Mouse (Mus musculus): ENCODE data around the gene Gpr142. TPM values are rescaled to one million over a fixed set of nuclear protein-coding genes. Genes with fewer than 3 reads are reported as not detected.
A peak's percentile ranks its signal among the peaks of the same experiment; 100 is the strongest.

Gpr142 gene
- total RNA-seq, 2 experiments from 2014 or later, result not detected

DNA sequence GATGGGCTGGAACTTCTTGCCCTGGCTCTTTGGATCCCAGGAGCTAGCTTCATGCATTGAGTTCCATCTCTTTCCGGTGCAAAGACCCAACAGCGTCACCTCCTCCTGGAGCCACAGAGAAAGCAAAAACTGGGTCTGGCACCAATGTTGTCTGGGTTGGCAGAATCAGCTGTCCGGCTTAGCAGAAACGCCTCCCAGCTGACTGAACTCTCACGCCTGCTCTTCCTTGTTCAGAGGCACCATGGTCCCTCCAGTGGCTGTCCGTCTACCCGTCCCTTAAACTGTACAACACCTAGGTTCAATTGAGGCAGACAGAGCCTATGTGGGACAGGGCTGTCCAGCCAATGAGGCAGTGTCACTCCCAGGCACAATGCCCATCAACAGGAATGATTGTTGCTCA, 1.5 kb upstream of the Gpr142 start:
- no peak for DNase-seq (ENCODE audit: extremely low spot score in 1 of 2, low spot score in 1 of 2)

DNA sequence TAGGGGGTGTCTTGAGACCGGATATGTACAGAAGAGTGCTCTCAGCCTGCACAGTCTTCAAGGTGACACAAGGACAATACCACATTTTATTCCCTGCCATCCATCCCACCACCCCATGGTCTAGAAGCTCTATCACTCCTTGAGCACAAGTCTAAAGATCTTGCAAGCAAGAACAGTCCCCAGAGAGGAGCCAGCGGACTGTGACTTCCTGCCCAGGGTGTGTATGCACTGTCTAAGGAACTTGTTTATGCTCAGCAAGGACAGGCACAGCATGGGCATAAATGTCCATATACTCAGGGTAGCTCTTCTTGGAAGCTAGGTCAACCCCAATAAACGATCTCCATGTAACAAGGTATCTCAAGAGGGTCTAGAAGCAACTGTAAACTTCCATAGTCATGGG, 743 bp upstream of the Gpr142 start:
- no peak for DNase-seq (ENCODE audit: extremely low spot score in 1 of 2, low spot score in 1 of 2)

DNA sequence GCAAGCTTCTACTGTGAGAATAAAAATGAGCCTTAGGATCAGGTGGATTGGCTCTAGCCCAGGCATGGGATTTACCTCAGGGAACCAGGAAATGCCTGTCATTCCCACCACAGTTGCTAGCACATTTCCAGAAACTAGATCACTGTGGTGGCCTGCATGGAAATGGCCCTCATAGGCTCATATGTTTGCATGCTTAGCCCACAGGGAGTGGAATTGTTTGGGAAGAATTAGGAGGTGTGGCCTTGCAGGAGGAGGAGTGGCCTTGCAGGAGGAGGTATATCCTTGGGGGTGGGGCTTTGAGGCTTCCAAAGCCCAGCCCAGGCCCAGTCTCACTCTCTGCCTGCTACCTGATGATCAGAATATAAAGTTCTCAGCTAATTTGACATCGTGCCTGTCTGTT, 3.2 kb downstream of the Gpr142 start:
- no peak for DNase-seq (ENCODE audit: extremely low spot score in 1 of 2, low spot score in 1 of 2)

DNA sequence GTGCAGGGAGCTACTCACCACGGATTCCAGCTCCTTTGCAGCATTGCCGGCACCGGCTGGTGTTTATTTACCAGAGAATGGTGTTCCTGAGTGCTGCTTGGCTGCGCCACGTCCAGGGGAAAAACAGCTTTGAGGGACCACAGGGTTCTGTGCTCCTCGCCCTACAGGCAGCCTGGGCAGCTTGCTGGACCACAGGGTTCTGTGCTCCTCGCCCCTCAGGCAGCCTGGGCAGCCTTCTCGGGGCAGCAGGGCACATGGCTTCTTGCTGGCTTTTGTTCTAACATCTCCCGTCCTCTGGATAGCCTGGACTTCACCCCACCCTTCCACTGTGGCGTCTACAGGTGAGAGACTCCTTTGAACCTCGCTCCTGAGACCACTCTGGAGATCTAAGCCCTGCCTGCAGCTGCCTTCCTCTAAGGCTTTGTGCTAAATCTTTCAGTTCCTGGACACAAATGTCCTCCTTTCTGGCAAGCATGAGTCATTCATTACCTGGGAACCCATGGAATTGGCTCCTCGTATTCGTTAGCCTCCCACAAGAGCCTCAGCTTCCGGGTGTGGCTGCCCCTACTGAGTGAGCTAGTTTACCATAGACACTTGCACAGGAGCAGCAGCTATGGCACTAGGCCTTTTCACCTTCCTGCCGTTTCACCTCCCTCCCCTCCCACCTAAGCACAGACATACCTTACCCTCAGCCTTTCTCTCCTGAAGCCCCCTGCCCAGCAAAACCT, 4.0 kb downstream of the Gpr142 start:
- DNase-seq (ENCODE audit: extremely low spot score in 1 of 2, low spot score in 1 of 2), result no peak

DNA sequence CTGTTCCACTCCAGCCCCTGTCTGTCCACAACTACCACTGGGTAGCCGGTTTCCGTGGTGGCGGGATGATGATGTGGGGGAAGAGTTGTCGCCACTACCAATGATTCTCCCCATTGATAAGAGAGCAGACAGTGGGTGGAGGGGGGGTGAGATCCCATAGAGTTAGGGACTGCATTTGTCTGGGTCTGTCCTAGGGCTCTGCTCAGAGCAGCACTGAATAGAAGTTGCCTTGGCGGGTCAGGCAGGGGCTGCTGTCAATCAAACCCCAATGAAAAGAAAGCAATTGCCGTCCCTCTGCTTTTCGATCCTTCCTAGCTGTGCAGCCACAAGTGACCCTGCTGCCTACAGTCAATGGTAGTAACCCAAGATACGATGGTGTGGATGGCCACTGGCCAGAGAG, 5.3 kb downstream of the Gpr142 start:
- DNase-seq (ENCODE audit: extremely low spot score in 1 of 2, low spot score in 1 of 2), result no peak

DNA sequence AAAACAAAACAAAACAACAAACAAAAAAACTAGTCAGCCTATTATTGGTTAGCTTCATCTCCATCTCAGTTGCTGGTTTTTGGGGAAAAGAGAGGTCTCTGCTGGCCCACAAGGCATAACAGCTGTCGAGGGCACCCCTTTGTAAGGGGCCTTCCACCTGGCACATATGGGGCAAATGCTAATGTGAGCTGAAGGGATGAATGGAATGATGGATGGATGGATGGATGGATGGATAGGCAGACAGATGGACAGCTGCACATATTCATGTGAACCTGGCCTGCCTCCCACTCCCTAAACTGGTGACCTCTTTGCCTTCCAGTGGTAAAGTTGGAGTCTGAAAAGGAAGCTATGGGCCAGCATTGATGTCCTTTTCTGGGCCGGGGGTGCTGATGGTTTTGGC, 8.3 kb downstream of the Gpr142 start:
- no peak for DNase-seq (ENCODE audit: extremely low spot score in 1 of 2, low spot score in 1 of 2)

DNA sequence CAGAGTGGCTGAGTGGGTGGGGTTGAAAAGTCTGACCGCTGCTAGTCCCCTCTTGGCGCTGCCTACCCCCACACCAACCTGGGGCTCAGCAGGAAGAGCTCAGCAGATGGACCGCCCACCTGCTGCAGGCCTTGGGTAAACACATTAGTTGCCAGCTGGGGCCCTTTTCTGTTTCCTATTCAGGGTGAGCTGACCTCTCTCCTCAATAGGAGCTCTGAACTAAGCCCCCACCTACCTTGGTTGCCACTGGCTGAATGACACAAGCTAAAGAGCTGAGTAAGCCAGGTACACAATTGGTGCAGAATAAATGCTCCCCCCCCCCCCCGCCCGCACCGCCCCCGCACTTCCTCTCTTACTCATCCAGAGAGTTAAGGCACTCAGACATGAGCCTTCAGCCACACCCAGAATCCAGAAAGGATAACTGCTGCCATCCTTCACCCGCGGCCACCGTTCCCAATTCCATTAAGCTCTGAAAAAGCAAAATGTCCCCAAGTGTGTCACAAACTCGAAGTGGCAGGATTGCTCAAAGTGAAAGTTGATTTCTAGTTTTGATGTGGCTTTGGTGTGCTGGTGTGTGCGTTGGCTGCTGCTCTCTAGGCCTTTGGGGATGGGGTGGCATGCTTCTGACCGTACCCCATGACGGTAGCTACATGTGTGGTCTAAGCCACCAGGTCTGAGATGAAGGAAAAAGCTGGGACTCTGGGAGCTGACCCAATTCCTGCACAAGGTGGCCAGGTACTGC, 9.1 kb downstream of the Gpr142 start:
- DNase-seq (ENCODE audit: extremely low spot score in 1 of 2, low spot score in 1 of 2), result no peak

DNA sequence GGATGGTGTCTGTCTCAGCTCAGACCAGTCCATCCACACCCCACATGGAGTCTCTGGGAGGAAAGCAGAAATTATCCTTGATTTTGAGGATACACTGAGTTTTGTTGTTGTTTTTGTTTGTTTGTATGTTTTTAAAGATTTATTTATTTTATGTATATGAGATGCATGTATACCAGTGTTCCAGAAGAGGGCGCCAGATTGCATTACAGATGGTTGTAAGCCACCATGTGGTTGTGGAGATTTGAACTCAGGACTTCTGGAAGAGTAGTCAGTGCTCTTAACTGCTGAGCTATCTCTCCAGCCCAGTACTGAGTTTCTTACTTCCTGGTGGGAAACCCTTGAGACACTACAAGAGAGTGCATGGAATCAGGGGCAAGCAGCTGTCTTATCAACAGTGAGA, 10.6 kb downstream of the Gpr142 start:
- DNase-seq (ENCODE audit: extremely low spot score in 1 of 2, low spot score in 1 of 2), result no peak

DNA sequence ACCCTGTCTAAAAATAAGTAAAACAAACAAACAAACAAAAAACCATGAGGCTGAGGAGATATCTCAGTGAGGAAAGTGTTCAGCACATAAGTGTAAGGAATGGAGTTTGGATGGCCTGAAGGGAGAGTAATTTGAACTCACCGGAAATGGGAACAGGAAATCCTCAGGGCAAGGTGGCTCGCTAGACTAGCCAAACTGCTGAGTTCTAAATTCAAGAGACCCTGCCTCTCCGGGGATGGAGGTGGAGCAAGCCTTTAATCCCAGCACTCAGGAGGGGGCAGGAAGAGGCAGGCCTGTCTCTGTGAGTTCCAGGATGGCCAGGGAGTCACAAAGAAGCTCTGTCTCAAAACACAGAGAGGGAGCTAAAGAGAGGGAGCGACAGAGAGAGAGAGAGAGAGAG, 11.6 kb downstream of the Gpr142 start:
- DNase-seq (ENCODE audit: extremely low spot score in 1 of 2, low spot score in 1 of 2), result no peak

DNA sequence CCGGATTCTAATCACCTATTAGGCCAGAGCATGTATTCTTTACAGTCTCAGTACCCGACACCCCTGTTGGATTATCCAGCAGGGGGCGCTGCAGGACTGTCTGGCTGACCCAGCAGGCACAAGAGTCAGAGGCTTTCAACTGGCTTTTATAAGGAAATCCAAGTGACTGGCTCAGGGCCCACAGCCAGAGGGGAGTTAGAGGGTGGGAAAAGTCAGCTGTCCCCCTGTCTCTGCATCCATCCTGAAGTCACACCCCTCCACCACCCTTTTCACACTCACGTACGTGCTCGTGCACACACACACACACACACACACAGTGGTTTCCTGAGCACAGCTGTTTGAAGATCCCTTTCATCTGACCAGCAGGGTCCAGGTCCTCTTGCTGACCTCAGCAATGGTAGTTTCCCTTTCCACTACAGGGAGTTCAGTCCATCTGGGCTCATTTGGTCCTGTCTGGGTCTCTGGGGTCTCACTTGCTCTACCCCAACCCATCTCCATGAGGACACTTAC, 14.1 kb downstream of the Gpr142 start:
- peak; percentile 96 to 100 for DNase-seq (ENCODE audit: extremely low spot score in 1 of 2, low spot score in 1 of 2)

DNA sequence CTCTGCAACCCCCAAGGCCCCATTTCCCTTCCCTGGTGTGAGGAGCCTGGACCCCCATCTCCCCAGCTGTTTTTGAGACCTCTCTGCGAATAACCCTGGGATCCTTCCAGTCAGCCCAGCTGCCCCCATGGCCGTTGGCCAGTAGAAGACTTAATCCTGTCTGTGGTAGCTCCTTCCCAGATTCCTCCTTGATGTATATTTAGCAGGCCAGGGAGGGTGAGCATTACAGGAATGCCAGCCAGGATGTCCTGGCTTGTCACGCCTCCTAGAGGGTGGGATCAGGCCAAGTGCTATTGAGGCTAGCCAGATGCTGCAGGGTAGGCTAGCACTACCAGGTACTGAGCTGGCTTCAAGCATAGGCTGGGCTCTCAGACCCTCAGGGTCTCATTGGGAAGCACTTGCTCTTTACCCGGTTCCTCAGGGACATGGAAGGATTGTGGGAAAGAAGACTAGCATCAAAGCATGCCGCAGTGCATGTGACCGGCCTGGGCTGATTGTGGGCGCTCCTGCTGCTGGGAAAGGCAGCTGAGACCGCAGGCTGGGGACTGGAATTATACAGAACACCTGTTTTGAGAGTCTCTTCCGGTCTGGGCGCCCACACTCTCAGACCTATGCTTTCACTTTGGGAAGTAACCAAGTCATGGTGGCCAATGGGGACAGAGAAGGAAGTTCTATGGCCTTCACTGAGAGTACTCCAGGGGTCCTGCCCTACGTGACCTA, 16.3 kb downstream of the Gpr142 start:
- DNase-seq (ENCODE audit: extremely low spot score in 1 of 2, low spot score in 1 of 2), result no peak

DNA sequence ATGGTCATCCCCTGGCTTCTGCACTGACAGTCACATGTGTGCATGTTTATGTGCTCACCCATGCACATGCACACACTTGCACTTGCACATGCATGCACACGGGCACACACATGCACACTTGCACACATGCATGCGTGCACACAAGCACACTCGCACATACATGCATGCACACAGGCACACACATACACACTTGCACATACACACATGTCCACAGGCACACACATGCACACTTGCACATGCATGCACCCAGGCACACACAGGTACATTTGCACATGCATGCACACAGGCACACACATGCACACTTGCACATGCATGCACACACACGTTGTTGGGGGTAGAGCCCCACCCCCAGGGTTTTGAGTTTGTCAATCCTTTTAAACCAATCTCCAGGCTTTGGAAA, 18.2 kb downstream of the Gpr142 start:
- no peak for DNase-seq (ENCODE audit: extremely low spot score in 1 of 2, low spot score in 1 of 2)

DNA sequence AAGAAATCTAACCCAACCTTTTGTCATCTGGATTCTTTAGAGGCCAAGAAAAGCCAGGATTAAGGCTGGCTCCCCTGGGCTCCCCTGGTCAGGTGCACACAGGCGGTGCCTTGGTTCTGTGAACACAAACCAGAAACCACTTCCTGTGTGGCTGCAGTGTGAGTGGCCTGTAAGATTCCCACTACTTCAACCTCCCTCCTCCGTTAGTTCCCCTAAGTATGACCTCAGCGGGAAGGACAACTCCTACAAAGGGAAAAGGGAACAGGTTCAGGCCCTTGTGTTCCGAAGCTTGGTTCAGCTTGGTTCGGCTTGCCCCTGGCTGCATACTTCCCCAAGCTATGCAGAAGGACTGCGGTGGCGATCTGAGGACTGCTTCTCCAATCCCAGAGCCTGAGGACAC, 19.5 kb downstream of the Gpr142 start:
- no peak for DNase-seq (ENCODE audit: extremely low spot score in 1 of 2, low spot score in 1 of 2)

DNA sequence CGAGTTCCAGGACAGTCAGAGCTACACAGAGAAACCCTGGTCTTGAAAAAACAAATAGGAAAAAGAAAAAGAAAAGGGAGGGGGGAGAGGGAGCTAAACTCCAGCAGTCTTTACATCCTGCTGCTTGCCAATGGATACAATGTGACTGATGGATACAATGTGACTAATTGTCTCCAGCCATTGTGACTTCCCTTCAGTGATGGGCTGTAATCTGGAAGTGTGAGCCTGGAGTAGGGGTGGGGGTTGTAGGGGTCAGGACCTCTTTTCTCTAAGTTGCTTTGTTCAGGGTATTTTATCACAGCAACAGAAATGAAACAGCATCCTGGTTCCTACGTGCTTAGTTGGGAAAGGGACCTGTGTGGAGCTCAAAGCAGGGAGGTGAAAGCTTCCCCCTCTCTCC, 20.4 kb downstream of the Gpr142 start:
- DNase-seq (ENCODE audit: extremely low spot score in 1 of 2, low spot score in 1 of 2), result no peak

DNA sequence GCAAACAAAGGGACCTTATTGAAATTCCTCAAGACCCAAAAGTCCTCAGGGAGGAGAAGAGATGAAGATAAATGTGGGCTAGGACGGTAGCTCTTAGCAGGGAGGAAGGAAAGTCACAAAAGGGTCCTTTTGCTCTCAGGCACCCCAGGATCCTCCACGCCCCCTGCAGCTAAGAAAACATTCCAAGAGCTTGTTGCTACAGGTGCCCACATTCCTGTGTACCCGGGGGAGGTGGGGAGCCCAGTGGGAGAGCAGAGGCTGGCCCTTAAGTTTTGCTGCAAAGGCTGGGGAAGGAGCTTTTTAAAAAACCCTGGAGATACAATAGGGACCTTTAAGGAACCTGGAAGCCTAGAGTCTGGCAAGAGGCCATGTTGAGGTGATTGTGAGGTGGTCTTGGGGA, 21.7 kb downstream of the Gpr142 start:
- DNase-seq (ENCODE audit: extremely low spot score in 1 of 2, low spot score in 1 of 2), result no peak

DNA sequence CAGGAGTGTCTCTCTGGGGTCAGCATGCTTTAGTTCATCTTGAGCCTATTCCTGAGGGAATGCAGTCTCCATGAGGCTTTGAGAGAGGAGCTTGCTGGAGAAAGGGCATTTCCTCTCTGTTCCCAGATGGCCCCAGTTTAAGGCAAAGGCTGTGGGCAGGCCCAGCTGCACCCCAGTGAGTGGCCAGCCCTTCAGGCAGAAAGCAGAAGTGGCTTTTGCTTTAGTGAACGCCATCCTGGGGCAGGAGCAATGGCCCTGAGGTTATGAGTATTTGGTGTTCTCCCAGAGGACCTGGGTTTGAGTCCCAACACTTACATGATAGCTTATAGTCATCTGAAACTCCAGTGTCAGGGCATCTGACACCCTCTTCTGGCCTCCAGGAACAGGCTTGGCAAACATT, 22.6 kb downstream of the Gpr142 start:
- DNase-seq (ENCODE audit: extremely low spot score in 1 of 2, low spot score in 1 of 2), result no peak

DNA sequence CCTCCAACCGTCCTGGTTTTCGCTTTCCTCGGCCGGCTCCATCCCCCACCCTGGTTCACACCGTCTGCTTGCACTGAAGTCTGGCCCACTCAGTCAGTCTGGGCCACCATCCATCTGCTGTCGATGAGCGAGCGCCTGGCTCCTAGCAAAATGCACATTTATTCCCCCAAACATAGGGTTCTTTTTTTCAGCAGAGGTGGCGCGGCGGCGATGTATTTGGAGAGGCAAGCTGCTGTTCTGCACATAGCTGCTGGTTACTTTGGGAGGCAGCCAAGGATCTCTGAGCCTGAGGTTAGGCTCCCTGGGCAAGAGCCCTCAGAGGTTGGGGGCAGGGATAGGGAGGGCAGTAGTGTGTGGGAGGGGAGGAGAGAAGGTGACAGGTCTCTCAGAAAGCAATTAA, 24.0 kb downstream of the Gpr142 start:
- DNase-seq (ENCODE audit: extremely low spot score in 1 of 2, low spot score in 1 of 2), result peak; percentile 54 to 56

DNA sequence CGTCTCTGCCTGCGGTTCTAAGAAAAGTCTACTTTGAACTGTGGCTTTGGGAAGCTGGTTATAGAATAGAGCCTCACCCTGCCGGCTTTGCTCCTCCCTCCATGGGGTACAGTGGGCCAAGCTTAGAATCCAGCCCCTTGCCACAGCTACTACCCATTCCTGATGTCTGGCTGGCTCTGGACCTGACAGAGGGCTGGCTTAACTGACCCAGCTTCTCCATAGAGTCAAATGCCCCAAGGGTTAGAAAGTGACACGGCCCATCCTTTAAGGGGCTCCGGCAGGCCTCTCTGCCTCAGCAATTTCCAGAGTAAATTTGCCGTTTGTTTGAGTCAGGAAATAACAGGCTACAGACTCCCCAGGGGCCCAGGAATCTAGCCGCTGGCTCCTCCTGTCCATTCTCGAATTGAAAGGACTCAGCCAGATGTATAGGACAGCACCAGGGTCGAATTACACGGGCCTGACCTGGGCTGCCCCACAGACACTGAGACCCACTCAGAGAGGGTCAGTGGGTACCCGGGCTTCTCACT, 24.5 kb downstream of the Gpr142 start:
- DNase-seq (ENCODE audit: extremely low spot score in 1 of 2, low spot score in 1 of 2), result no peak

DNA sequence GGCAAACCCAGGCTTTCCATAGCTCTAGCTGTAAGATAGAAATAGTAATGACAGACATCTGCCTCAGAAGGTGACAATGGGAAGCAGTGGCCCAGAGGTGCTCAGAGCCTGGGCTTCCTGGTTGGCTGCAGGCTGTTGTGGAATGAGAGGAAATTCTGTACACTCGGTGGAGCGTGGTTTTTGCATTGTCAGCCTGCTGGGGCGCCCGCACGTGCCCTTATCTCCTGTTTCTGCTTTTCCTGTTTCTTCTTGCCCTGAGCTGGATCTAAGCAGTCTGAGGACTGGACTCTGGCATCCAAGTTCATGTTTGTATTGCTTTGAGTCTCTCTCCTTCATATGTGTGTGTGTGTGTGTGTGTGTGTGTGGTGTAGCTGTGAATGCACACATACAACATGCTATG, 28.0 kb downstream of the Gpr142 start:
- DNase-seq (ENCODE audit: extremely low spot score in 1 of 2, low spot score in 1 of 2), result no peak

DNA sequence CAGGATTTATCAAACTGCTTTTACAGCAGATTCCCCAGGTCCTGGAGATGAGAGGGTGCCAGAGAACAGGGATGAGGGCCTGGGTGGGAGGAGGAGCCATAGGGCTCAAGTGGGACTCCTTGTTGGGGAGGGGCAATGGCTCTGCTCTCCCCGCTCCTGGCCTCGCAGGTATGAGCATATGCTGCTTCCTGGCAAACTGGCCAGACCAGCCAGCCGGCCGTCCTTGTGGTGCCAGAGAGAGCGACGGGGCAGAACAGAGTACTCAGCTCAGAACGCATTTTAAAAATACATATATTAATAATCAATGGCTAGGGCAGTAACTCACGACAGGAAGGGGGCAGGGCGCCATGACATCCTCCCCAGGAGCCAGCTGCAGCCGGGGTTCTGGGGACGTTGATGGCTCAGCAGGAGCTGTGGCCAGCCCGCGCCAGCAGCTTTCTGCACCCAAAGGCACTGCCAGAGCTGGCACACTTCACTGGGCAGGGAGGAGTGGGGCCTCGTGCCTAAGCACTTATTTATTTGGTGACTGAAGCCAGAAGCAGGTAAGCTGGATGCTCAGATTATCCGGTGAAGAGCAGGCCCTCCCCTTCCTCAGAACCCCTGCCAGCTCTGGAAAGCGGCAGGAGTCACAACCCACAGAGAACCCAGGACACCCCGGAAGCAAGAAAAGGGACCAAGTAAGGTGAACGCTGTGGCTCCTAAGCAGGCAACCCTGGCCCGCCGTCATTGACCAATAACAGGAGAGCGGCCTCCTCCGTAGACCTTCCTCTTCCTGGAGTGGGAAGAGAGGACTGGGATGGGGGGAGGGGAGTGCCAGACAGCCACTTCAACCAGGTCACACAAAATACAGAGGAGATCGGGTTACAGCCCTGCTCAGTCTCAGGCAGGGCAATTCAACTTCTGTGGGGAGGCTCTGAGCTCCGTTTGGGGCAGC, 31.0 kb downstream of the Gpr142 start:
- no peak for DNase-seq (ENCODE audit: extremely low spot score in 1 of 2, low spot score in 1 of 2)
